Mouse (Mus musculus) embryonic facial prominence, embryonic 12.5 days (tissue): ENCODE results near the gene Tuft1. TPM values are rescaled to one million over a fixed set of nuclear protein-coding genes. Genes with fewer than 3 reads are reported as not detected.

Experiments
- polyA plus RNA-seq: library from polyadenylated mRNA; unstranded; fragments of >200 nt; fragmentation: Nextera tagmentation; extraction: Ambion mirVana; gene quantifications from 2 replicates; pipeline ENCODE4 v1.2.1, GENCODE M21; 2016

Gene Tuft1
- polyA plus RNA-seq, 1 experiment from 2014 or later, result 4.4 TPM

Other genes starting within 250 kb of the Tuft1 start
- gene Tdrkh, start 245.6 kb downstream of the Tuft1 start, polyA plus RNA-seq, result 11.8 and 13.9 TPM in 2 replicates
- gene Mrpl9, start 215.6 kb downstream of the Tuft1 start, polyA plus RNA-seq, result 65.3 and 65.6 TPM in 2 replicates
- 0.41 and 0.45 TPM in 2 replicates for gene Oaz3, start 215.0 kb downstream of the Tuft1 start, polyA plus RNA-seq
- gene Celf3, start 180.6 kb downstream of the Tuft1 start, polyA plus RNA-seq, result 14.2 and 17.8 TPM in 2 replicates
- gene Riiad1, start 178.5 kb downstream of the Tuft1 start, polyA plus RNA-seq, result 2.0 and 2.3 TPM in 2 replicates
- gene Snx27, start 76.2 kb downstream of the Tuft1 start, polyA plus RNA-seq, result 59.7 and 61.7 TPM in 2 replicates
- not detected in 2 replicates for gene Gm10972, start 15.8 kb downstream of the Tuft1 start, polyA plus RNA-seq
- 0.42 TPM in 1 of 2 replicates, not detected in the other for gene Selenbp2, start 34.7 kb upstream of the Tuft1 start, polyA plus RNA-seq
- 7.2 and 8.1 TPM in 2 replicates for gene Cgn, start 127.6 kb upstream of the Tuft1 start, polyA plus RNA-seq
- 20.4 and 22.9 TPM in 2 replicates for gene Pogz, start 178.7 kb upstream of the Tuft1 start, polyA plus RNA-seq
- gene Psmb4, start 228.1 kb upstream of the Tuft1 start, polyA plus RNA-seq, result 313 and 349 TPM in 2 replicates